Mouse (Mus musculus) lung, adult 2 months (tissue): Measurements from ENCODE around the gene Celf2.

Source experiments
- CTCF ChIP-seq: fragments of 200-500 bp; IDR thresholded peaks from 2 replicates; pipeline ENCODE4 v1.5.1; 2011; ENCODE audit warnings: mild to moderate bottlenecking, low read length, control low read depth; ENCODE audit not compliant: insufficient read depth
- POLR2A ChIP-seq: fragments of 200-500 bp; IDR thresholded peaks from 2 replicates; pipeline ENCODE4 v1.6.1; 2011; ENCODE audit warnings: low read depth, mild to moderate bottlenecking, control low read depth, low read length, borderline replicate concordance; ENCODE audit errors: extremely low read depth

DNA sequence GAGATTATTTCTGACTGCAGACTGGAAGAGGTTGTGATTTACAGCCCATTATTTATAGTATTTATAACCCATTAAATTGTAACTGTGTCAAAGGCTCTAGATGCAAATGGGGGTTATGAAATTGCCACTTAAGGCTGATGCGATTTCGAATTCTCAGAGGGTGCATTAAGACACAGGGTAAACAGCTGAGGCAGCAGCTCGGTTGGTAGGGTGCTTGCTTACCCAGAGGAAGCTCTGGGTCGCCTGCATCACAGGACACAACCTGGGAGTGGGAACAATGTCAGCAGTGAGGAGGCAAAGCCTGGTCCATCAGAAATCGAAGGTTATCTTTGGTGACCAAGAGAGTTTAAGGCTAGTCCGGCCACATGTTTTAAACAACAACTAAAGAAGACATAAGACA is 286.5 kb downstream of the Celf2 start:
- TF ChIP-seq CTCF: no peak
- TF ChIP-seq POLR2A: no peak
